Mouse (Mus musculus) layer of hippocampus, adult 18-20 months (tissue): ENCODE measurements at regions not wholly inside any gene's neighbourhood (a gene's known extent, or its start where the extent isn't known, plus 50 kb on each side); places are given as distances from the start of the nearest gene placed in this dataset.

Experiments used
- DNase-seq, 2 experiments: peaks; one replicate each; pipeline ENCODE4 v3.0.0; 2022; ENCODE audit warnings: low spot score in 2 of 2

- no peak for DNase-seq
Measured at GRCm38 (mm10) chr1:105123936-105124335, 232.6 kb downstream of the Rnf152 start.

- no peak for DNase-seq
Measured at GRCm38 (mm10) chr1:105117888-105118287, 238.6 kb downstream of the Rnf152 start.

GRCm38 (mm10) chr1:105116231-105116630, 240.3 kb downstream of the Rnf152 start:
- DNase-seq: no peak

- no peak for DNase-seq
Measured at GRCm38 (mm10) chr1:105115391-105115790, 241.1 kb downstream of the Rnf152 start.

- DNase-seq: no peak
Measured at GRCm38 (mm10) chr1:105114835-105115234, 241.7 kb downstream of the Rnf152 start.

GRCm38 (mm10) chr1:105112762-105113525, 243.6 kb downstream of the Rnf152 start:
- no peak for DNase-seq

GRCm38 (mm10) chr1:105111236-105111635, 245.3 kb downstream of the Rnf152 start:
- DNase-seq: no peak

- DNase-seq: no peak
Measured at GRCm38 (mm10) chr1:105110581-105111210, 245.8 kb downstream of the Rnf152 start.

- no peak for DNase-seq
Measured at GRCm38 (mm10) chr1:105107836-105108235, 248.7 kb downstream of the Rnf152 start.

- DNase-seq: no peak
Measured at GRCm38 (mm10) chr1:105107257-105107656, 249.3 kb downstream of the Rnf152 start.

GRCm38 (mm10) chr1:105105211-105105610, 251.3 kb downstream of the Rnf152 start:
- no peak for DNase-seq

GRCm38 (mm10) chr1:105095091-105095490, 261.4 kb downstream of the Rnf152 start:
- no peak for DNase-seq

- DNase-seq: no peak
Measured at GRCm38 (mm10) chr1:105094500-105094899, 262.0 kb downstream of the Rnf152 start.

- DNase-seq: no peak
Measured at GRCm38 (mm10) chr1:105093875-105094274, 262.6 kb downstream of the Rnf152 start.

GRCm38 (mm10) chr1:105093012-105093411, 263.5 kb downstream of the Rnf152 start:
- no peak for DNase-seq

- DNase-seq: peak in 1 of 2 experiments; percentile 22
Measured at GRCm38 (mm10) chr1:105092309-105092904, 264.1 kb downstream of the Rnf152 start.

GRCm38 (mm10) chr1:105088765-105089520, 267.6 kb downstream of the Rnf152 start:
- no peak for DNase-seq

GRCm38 (mm10) chr1:105087623-105088022, 268.9 kb downstream of the Rnf152 start:
- no peak for DNase-seq

GRCm38 (mm10) chr1:105084556-105084955, 272.0 kb downstream of the Rnf152 start:
- DNase-seq: no peak

GRCm38 (mm10) chr1:105083551-105084103, 272.9 kb downstream of the Rnf152 start:
- DNase-seq: no peak

- DNase-seq: no peak
Measured at GRCm38 (mm10) chr1:105082823-105083550, 273.5 kb downstream of the Rnf152 start.
